Mouse (Mus musculus) E14TG2a.4 (cell line): ENCODE results near the gene Pax5.

ENCODE experiments used
- H3K27me3 ChIP-seq: 2 replicates; pipeline ENCODE4 v1.6.1; 2014; ENCODE audit warnings: low read length, control low read depth; ENCODE audit not compliant: insufficient read depth
- H3K36me3 ChIP-seq: 2 replicates; pipeline ENCODE4 v1.6.1; 2014; ENCODE audit warnings: low read length, control low read depth; ENCODE audit not compliant: insufficient read depth
- H3K4me1 ChIP-seq: replicated peaks from 2 replicates; pipeline ENCODE4 v1.6.1; 2014; ENCODE audit warnings: low read depth, low read length, control low read depth
- H3K4me3 ChIP-seq: replicated peaks from 2 replicates; pipeline ENCODE4 v1.5.1; 2014; ENCODE audit warnings: mild to moderate bottlenecking, low read length
- H3K9me3 ChIP-seq: 2 replicates; pipeline ENCODE4 v1.6.1; 2014; ENCODE audit warnings: low read length, control low read depth
- CTCF ChIP-seq: conservative IDR thresholded peaks from 2 replicates; pipeline ENCODE4 v1.5.1; 2014; ENCODE audit warnings: low read length
- NANOG ChIP-seq: IDR thresholded peaks from 2 replicates; pipeline ENCODE4 v1.6.1; 2014; ENCODE audit warnings: borderline replicate concordance, low read length, mixed read lengths
- POU5F1 ChIP-seq: IDR thresholded peaks from 2 replicates; pipeline ENCODE4 v1.6.1; 2014; ENCODE audit warnings: low read length, borderline replicate concordance

Pax5 gene

DNA sequence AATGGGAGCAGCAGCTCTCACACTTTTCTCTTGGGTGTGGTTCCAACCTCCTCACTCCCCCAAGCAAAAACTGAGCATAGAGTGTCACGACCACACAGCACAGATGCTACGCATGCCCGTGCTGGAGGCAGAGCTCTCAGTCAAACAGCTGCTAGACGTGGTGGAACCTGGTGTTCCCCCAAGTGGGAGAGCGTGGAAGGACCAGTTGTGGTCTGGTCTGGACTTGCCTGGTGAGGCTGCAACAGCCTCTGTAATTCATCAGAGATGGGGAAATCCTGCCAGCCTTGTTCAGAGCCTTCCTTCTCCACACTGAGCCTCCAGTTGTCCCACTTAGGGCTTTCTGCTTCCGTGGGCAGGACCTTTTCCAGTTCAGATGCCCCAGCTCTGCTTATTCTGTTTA lies 80.2 kb downstream of the Pax5 start:
- TF ChIP-seq CTCF (no peak), POU5F1 (no peak), NANOG (no peak)

DNA sequence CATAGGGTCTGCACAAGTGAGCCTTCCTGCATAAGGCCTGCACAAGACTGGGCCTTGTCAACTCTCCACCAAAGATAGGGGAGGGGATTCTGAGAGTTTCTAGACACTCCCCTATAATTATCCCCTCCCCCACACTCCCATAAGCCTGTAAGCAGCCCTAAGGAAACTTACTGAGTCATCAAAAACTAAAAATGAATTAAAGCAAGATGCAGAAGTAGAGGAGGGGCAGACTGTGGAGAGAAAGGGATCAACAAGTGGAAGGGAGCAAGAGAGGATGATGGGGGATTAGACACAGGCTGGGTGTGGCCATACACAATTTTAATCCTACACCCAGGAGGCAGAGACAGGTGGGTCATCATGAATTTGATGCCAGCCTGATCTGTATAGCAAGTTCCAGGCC lies 82.4 kb downstream of the Pax5 start:
- peaks cover 18% of the 10 kb centered on the region for H3K4me1 ChIP-seq
- H3K4me3 ChIP-seq = no peak overlapping the region
- H3K36me3 ChIP-seq = no peaks in the 10 kb centered on the region
- H3K9me3 ChIP-seq = no peaks in the 10 kb centered on the region
- no peaks in the 10 kb centered on the region; the same call in 1 of the 2 replicates for H3K27me3 ChIP-seq
- TF ChIP-seq POU5F1 (no peak), CTCF (no peak), NANOG (no peak)

More for the DNA sequence above, 80.2 kb downstream of the Pax5 start:
- no peaks in the 10 kb centered on the region for H3K36me3 ChIP-seq
- no peaks in the 10 kb centered on the region for H3K9me3 ChIP-seq
- H3K4me3 ChIP-seq = no peak overlapping the region
- H3K27me3 ChIP-seq = peaks cover 5% of the 10 kb centered on the region; the same call in 1 of the 2 replicates
- no peaks in the 10 kb centered on the region for H3K4me1 ChIP-seq

DNA sequence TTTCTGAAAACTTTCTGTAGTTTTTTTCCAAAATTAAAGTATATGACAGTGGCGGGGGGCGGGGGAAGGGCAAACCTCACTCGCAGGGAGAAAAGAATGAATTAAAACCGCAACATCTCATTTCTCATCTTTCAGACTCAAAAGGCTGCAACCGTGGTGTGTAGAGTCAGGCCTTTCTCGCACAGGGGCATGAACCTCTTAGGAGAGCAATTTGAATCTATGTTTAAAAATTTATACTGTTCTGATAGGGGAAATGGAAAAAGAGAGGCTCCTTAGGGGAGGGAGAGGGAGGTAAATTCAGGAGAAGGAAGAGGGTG lies 85.2 kb downstream of the Pax5 start:
- H3K4me1 ChIP-seq = peaks cover 18% of the 10 kb centered on the region
- TF ChIP-seq CTCF = no peak
- TF ChIP-seq POU5F1 = no peak
- no peak for TF ChIP-seq NANOG
- no peaks in the 10 kb centered on the region for H3K9me3 ChIP-seq
- no peaks in the 10 kb centered on the region; the same call in none of the 2 replicates for H3K27me3 ChIP-seq
- no peak overlapping the region for H3K4me3 ChIP-seq
- H3K36me3 ChIP-seq = no peaks in the 10 kb centered on the region

DNA sequence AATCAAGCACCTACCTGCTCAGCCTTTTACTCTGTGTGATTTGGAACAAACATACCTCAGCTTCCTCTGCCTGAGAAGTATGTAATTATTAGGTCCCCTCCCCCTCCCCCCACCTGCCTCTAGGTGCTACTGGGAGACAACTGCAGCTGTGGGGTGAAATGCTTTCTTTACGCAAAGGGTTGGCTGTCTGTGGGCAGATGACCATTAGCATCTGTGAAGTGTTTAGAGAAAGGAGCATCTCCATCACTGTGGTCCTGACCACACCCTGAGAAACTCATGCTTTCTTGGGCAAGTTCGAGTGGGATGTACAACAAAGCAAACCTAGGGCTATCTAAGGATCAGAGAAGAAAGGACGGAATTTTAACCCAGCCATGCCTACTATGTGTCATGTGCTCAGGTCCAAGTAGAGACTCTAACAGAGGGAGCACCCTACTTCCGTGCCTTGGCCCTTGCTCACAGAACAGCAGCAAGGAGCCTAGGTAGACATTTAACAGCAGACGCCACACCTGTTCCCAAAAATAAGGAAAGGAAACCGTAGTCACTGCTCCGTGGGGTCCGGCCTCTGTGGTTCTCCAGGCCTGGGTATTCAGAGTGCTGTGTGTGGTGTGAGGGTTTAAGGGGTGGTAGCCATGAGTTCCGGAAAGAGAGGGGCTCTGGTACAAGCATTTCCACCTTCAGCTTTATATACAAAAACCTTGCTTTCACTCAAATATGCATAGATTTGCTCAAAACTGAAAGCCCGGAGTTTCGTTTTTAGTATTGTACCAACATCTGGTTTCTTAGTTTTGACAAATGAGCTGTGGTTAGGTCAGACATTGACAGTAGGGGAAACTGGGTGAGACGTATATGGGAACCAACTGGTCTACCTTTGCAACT lies 85.8 kb downstream of the Pax5 start:
- Histone ChIP-seq H3K36me3 (no peaks in the 10 kb centered on the region), H3K4me3 (no peak overlapping the region), H3K9me3 (no peaks in the 10 kb centered on the region; the same call in 1 of the 2 replicates), H3K4me1 (peaks cover 18% of the 10 kb centered on the region), H3K27me3 (no peaks in the 10 kb centered on the region; the same call in 1 of the 2 replicates)
- TF ChIP-seq CTCF (no peak), NANOG (no peak), POU5F1 (no peak)

DNA sequence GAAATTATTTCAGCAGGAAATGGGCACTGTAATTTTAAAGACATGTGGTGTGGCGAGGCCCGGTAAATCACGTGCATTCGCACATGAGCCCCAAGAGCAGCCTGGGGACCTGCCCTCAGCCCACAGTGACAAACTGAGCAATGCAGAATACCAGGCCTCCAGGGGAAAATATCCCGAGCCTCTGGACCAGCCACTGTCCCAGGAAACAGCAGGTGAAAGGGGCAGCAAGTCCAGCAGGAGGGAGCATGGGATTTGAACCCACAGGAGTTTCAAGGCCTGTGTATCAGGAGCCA lies 86.9 kb downstream of the Pax5 start:
- H3K9me3 ChIP-seq = no peaks in the 10 kb centered on the region; the same call in 1 of the 2 replicates
- TF ChIP-seq CTCF = no peak
- no peak for TF ChIP-seq POU5F1
- TF ChIP-seq NANOG = no peak
- no peaks in the 10 kb centered on the region for H3K36me3 ChIP-seq
- no peak overlapping the region for H3K4me3 ChIP-seq
- no peaks in the 10 kb centered on the region; the same call in 1 of the 2 replicates for H3K27me3 ChIP-seq
- H3K4me1 ChIP-seq = peaks cover 18% of the 10 kb centered on the region

DNA sequence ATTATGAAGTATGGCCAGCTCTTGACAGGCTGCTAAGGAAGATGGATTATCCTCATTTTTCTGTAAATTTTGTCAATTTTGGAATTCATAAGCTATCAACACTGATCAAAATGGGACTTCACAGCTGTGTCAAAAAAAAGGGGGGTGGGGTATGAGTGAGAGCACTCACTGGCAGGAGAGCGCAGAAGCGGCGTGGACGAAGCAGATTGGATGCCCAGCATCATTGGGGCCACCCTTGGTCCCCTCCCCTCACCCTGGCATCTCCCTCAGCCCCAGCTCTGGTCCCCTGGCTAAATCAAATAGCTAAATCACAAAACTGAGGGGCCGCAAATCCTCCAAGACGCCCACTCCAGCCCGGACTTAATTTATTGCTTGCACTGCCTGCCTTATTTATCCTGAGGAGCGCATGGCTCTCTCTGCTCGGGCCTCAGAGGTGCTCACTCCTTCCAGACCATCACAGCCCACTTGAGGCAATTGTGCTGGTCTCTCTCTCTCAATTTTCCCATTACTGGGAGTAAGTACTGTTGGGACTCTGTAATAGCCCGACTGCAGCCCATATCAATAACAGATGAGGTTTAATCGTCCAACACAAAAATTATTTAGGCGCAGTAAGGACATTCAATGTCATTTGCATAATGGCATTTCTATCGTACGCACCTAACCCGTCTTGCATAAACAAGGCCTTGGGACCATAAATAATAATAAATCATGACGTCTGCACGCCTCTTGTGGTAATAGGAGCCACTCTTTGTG lies 87.4 kb downstream of the Pax5 start:
- Histone ChIP-seq H3K4me3 (no peak overlapping the region), H3K27me3 (no peaks in the 10 kb centered on the region; the same call in 1 of the 2 replicates), H3K9me3 (no peaks in the 10 kb centered on the region; the same call in 1 of the 2 replicates), H3K36me3 (no peaks in the 10 kb centered on the region), H3K4me1 (peaks cover 18% of the 10 kb centered on the region)
- no peak for TF ChIP-seq POU5F1

DNA sequence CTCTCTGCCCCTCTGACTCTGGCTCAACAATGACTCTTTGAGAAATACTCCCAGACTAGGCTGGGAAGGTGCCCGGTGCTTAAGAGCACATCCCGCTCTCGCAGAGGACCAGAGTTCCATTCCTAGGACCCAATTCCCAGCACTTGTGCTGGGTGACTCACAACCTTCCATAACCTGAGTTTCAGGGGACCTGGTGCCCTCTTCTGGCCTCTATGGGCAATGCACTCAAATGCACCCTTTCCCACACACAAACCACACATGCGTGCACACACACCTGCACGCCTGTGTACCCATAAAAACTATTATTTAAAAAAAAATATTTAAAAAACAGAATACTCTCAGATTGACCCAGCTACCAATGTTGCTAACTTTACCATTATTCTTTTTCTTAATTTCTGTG lies 90.0 kb downstream of the Pax5 start:
- Histone ChIP-seq H3K4me3 (no peak overlapping the region), H3K4me1 (peaks cover 23% of the 10 kb centered on the region), H3K36me3 (no peaks in the 10 kb centered on the region), H3K9me3 (no peaks in the 10 kb centered on the region; the same call in 1 of the 2 replicates), H3K27me3 (no peaks in the 10 kb centered on the region; the same call in none of the 2 replicates)
- TF ChIP-seq POU5F1 (no peak), CTCF (peak; percentile 43)

DNA sequence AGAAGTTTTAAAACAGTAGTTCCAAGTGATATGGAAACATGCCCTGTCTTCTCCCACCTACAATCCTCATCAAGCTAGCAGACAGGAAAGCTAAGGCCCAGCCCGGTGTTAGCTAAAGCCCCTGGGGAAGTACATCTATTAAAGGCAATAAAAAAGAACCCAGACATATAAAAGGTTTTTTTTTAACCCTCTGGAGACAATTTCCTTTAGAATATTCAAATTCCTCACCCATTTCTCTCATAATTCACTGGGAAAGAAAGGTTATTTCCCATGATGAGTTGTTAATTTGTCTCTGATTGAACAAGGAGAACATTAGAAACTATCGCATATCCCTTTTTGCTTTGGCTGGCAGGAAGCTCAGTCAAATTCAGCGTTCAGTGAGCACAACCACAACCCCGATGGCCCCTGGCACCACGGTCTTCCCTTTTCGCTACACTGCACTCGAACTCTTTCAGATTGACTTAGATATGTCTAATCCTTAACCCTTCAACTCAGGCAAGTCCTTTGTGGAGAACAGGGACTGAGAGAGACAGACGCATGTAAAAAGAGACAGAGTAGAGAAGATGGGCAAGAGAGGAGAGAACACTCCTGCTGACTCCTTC lies 96.1 kb downstream of the Pax5 start:
- peaks cover 6% of the 10 kb centered on the region for H3K4me1 ChIP-seq
- TF ChIP-seq NANOG (no peak), POU5F1 (no peak), CTCF (no peak)
- no peak overlapping the region for H3K4me3 ChIP-seq
- peaks cover 5% of the 10 kb centered on the region; the same call in 1 of the 2 replicates for H3K9me3 ChIP-seq
- no peaks in the 10 kb centered on the region for H3K36me3 ChIP-seq
- no peaks in the 10 kb centered on the region; the same call in 1 of the 2 replicates for H3K27me3 ChIP-seq
